Mouse (Mus musculus) right cerebral cortex, postnatal 4 days (tissue): ENCODE results near the gene Pak7.
"Not testable (repeated sequence)": the region's sequence is repeated elsewhere in the genome, so short reads cannot be mapped to it uniquely, and the experiment has no call there.

Experiments
- DNase-seq: peaks from one replicate; pipeline ENCODE4 v3.0.0-alpha.2; 2022

The Pak7 gene

DNA sequence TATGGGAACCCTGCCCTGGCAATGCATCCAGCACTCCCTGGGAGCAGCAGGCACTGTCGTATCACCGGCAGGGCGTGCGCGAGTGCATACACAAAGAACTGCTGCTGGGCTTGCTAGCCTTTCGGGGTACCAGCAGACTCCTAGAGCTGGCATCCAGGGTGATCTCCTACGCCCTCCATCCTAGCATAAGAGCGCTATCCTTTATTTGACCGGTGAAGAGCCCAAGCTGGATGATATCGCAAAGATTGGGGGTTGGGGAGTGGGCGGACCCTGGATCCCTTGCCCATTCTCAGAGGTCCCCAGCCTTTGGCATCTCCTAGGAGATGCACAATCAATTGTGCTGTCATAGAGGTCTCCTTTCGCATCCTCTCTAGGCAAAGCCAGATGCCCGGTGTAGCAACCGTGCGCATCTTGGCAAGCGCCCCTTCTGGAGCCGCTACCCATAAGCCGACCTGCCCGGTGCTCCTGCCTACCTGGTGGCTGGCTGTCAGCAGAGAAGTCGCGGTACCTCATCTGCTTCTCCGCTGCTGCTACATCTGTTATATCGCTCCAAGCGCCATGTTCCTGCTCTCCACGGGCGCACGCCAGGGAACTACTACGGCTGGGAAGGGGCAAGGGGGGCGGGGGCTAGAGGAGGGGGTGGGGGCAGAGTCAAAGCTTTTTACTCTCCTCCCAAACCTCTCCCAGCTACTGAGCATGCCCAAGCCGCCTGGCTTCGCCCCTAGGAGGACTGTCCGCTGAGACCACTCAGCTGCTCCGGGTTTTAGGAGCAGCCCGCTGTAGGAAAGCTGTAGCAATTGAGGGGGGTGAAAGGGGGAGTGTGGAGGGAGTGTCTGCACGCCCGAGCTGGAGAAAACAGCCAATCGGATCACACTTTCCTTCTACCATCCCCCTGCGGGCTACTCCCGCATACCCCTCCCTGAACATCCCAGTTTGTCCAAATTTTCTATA lies at the start of gene Pak7:
Gene Pak7 (minus strand): TSS at position 787 of the 951 bp plus-strand sequence.
- DNase-seq = peak; percentile 76

DNA sequence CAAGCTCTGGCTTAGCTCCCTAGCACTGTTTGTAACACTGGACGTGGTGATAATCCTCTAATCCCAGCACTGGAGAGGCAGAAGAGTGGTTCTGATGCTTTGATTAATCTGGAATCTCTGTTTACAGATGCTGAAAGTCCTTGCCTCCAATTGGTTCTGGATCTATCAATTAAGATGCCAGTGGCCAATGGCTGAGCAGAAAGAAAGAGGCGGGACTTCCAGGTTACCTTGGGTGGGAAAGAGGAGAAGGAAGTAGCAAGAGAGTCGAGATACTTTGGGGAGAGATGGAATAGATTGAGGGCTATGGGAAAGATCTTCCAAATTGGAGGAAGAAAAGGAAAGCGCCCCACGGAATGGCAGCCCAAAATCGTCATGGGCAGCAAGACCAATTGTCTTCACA lies 37.8 kb upstream of the Pak7 start:
- no peak for DNase-seq

DNA sequence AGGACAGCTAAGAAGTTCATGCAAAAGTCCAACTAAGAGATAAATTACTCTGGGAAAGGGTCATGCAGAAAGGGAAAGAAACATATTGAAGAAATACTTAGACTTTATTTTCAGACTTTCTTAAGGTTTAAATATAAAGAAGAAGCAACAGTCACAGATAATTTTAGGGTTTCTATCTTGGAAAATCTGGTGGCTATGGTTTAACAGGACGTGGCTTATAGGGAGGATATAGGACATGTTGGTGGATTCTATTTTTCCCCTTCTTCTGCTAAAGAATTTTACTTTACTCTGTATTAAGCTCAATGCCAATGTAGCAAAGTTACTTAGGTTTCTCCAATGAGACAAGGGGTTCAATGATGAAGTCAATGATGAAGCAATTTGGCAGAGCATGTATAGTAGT lies 31.8 kb upstream of the Pak7 start:
- DNase-seq = no peak

DNA sequence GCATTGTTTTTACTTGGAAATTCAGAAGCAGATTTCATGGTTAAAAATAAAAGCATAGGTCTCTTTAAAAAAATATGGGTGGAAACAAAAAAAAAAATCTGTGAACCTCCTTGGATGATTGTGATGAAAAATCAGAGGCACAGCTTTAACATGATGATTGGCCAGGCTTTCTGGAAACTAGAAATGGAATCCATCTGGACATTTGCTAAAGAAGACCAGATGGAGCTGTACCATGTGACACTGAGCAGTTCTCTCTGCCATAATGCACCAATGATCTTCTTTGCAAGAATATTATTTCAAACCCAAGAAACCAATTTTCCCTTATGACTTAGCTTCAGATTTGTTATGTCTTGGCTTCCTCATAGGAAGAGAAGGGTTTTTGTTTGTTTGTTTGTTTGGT lies 28.6 kb upstream of the Pak7 start:
- DNase-seq = no peak

DNA sequence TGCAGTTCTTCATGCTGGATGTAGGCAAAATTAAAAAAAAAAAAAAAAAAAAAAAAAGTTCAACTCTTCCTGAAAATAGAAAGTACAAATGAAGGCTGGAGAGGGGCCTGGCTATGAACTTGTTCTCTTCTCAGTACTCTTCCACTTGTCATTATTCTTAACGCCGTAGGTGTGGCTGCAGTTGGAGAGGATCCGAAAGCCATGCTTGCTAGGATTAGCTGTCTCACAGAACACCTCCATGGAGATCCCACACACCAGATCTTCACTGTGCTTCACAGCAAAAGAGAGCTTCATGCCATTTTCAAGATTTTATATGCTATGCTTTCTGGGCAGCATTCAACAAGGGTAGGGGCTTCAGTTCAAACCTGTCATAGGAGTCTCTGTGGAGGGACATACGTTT lies 14.8 kb upstream of the Pak7 start:
- DNase-seq = no peak

DNA sequence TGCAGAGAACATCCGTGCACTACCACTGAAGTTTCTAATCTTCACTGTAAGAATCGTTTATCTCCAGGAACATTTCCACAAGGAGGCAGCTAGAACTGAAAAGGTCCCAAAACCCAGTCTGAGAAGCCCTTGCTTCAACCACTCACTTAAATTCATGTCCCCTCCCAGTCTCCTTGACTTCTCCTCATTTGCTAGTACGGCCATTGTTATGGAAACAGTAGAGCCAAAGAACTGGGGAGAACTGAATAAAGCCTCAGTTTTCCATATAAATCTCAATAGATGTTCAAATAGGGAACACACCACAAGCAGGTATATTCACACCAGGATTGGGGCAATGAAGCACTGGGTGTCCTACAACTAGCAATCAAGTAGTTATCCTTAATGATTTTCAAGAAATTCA lies 12.4 kb downstream of the Pak7 start:
- no peak for DNase-seq

DNA sequence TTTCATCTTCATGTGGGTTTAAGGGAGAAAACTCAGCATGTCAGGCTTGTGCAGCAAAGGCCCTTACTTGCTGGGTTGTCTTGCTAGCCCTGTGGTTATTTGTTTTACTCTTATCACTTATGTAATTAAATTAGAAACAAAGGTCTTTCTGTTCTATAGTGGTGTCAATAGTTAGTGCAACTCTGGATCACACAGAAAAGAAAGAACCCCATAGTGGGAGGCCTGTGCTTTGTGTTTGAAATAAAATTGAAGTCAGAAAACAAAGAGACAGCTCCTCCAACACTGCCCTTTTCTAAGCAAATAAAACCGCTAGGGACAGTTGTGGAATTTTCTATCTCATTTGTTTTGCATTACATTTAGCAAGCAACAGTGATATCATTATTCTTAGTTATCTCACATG lies 15.4 kb downstream of the Pak7 start:
- no peak for DNase-seq

DNA sequence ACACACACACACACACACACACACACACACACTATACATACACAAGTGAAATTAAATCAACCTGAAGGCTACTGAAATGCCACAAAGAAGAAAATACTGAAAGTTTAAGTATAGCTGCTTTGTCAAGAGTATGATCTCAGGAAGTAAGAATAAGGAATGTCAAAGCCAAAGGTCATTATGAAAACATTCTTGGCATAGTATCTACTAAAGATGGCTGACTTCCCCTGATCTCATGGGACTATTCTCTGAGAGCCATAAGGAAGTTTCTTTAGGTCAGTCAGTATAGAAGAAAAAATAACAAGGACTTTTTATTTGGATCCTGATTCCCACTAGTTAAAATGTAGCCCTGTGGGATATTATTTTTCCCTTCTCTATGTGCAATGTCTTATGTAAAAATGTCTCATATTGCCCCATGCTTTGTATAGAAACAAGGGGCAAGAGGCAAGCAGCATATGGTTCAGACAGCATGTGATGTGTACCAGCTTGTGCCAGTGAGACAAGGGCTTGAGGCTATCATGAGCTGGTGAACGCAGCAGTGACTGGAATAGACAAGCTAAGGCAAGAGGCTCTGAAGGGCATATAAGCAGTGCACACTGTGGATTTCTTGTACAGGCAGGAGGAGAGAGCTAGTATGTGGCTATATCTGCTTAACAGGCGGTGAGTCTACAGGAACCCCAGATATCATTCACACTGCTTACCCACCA lies 36.2 kb downstream of the Pak7 start:
- DNase-seq = no peak

DNA sequence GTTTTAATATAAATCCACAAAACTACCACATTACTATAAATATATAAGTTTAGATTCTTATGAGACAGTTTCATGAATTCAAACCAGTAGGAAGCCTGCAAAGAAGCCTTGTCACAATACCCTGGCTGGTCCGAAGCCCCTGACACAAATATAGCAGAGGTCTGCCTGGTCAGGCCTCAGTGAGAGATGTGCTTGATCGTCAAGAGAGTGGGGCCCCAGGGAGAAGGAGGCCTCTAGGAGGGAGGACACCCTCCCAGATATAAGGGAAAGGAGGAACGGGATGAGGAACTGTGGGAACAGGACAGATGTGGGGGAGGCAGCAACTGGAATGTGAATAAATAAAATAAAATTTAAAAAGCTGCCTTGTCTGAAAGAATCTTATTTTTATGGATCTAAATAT lies 37.3 kb downstream of the Pak7 start:
- DNase-seq = no peak

DNA sequence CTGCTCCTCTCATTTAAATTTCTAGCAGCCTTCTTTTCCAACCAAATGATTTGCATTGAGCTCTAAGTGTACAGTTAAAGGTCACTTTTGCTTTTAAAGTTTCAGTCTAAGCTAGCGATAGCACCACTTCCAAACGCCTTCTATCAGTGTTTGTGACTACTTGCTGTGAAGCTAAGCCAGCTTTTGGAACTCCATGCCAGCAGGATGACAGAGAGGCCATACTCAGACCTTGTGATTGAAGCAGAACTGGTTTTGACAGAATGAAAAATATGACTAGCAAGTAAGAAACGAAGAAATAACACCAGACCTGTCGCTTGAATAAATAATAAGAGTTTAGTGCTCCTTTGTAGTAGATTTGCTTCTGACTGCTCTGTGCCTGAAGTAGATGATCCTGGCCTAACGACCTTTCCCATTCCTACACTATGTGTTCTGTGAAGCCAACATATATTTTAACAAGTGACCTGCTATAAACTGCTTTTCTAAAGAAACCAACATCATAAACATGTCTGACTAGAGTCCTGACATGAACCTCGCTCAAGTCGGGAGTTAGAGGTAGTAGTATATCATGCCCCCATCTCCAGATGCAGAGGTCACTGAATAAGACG lies 38.0 kb downstream of the Pak7 start:
- DNase-seq = no peak

DNA sequence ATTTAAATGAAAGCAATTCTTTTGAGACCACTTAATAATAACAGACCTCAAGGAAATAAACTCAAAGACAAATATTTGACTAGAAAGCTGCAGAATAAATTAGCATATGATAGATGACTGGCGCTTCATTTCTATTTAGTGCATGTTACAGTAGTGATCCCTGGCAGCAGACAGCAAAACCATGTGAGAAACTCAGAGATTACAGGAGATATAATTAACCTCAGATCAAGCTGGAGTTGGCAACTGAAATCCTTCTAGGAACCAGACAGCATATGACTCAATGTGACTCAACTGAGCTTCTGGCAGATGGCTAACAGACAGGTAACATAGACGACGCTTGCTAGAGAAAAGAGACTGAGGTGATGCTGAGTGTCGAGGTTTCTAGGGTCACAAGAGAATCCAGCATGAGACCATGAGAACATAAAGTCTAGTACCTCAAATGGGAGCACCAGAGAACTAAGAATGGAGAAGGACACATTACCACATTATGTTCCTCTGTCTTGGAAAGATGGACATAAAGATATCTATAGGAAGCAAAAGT lies 43.5 kb downstream of the Pak7 start:
- not testable (repeated sequence) for DNase-seq

DNA sequence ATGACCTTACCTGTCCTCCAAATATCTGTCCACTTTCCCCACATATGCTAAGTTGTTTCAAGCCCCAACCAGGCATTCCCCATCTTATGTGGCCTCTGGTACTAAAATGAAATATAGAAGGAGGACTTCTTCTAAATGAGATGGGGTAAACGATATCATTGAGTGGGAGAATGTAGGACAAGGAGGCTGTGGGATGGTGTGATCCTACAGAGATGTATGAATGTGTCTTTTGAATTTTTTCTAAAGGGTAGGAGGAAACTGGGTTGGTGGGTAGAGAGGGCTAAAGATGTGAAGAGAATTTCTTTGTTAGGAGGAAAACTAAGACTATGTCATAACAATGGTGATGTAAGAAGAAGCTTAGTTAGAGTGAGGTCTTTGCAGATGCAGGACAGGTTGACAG lies 57.8 kb downstream of the Pak7 start:
- DNase-seq = no peak

DNA sequence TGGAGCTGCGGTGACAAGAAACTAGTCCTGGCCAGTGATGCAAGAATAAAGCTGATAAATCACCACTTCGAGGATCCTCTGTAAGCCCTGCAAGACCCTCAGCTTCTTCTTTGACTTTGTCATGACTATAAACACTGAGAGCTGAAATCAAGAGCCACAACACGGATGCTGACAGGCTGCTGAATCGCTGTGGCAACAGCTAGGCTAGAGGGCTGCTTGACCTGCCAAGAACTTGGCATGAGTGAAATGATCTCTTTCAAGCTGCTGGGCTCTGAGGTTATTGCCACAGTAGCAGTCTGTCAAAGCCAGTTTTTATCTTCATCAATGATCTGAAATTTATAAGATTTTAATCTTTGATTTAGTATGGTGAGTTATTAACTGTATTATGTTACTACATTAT lies 62.1 kb downstream of the Pak7 start:
- DNase-seq = no peak

DNA sequence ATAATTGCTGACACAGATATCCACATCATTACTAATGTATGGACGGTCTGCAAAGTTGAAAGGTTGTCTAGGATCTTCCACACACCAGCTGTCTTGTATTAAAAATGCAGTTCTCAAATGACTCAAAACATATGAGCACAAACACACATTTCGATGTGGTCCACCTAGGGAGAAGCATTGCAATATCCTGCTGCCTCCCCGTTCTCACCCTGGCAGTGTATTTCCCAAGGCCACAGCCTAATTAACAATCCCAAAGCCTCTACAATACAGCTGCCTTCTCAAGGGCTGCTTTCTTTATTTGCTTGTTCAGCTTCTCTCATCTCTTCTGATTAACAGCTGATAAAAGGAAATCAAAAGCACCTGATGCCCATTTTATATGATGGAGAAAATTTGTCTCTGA lies 78.5 kb downstream of the Pak7 start:
- no peak for DNase-seq

DNA sequence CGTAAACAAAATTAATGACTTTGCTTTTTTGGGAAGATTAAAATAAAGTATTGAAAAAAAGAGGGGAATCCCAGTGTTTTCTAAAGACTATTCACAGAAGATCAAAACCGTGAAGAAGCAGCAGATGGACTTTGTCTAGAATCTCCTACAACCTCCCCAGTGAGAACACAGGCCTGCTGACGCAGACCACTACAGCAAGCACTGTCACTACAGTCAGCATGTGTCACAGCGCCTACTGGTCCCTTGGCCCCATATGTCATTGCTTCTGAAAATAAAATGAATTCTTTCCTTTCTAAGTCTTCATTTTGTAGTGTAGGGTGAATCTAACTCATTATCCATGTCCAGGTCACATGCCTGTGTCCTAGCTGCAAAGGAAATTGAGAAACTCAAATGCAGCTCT lies 79.0 kb downstream of the Pak7 start:
- DNase-seq = no peak

DNA sequence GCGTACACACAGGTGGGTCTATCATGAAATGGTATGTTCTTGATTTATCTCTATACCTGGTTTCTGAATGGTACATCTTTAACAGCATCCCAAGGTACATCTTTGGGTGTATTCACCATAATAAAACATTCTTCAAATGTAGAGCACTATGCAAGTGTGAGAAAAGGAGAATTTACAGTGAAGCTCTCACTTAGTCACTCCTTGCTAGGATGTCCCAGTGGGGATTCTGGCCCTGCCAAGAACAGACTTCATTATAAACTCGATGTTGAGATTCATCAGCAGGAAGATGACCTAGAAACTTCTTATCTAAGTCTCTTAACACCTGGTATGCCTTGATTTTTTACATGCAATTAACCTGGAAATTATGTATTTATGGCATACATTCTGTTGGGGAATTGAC lies 85.6 kb downstream of the Pak7 start:
- no peak for DNase-seq

DNA sequence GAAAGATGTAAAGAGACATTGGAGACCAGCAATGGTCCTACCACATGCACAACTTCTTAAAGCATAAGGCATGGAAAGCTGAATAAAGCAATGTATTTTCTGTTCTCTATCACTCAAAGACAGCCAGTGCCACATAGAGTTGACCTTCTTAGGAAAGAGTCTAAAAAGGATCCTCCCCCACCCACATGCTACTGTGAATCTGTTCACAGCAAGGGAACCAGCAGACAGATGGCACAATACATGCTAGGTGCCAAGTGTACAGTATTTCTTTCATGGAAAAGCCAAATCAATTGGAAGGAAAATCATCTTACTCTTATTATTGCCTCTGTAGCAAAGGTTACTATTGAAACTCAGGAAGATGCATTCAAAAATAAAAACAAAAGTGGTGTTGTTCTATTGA lies 86.4 kb downstream of the Pak7 start:
- no peak for DNase-seq

DNA sequence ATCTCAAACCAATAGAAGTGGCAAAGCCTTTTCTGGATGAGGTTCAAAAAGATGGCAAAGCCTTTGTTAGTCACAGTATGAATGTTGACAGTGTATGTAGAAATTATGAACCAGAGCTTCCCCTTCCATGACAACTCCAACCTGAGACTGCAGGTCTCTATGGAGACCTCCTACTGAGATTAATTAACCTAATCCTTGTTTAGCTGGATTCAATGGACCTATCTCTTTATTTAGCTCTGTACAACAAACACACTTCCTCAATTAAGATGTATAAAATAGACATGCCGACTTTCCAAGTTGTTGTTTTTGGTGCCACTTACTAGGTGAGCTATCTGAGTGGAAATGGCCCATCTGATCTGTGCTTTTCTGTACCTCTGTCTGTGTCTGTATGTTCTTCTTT lies 90.4 kb downstream of the Pak7 start:
- no peak for DNase-seq

DNA sequence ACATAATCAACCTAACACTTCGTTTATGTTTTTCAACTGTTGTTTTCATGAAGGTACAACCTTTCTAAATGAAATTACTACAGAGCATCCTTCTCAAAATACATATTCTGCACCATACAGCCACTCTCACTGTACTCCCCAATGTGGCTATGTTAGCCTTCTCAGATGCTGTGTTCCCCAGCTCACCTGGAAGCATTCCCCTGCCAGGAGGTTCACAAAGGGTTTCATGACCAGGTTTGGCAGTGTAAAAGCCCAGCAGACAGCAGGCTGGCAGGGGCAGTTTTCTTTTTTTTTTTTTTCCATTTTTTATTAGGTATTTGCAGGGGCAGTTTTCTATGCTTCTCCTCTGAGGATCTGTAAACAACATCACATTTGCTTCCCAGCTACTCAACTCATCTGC lies 105.7 kb downstream of the Pak7 start:
- DNase-seq = no peak

DNA sequence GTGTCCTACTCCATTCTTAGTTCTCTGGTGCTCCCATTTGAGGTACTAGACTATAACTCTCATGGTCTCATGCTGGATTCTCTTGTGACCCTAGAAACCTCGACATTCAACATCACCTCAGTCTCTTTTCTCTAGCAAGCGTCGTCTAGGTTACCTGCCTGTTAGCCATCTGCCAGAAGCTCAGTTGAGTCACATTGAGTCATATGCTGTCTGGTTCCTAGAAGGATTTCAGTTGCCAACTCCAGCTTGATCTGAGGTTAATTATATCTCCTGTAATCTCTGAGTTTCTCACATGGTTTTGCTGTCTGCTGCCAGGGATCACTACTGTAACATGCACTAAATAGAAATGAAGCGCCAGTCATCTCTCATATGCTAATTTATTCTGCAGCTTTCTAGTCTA lies 145.8 kb downstream of the Pak7 start:
- not testable (repeated sequence) for DNase-seq

DNA sequence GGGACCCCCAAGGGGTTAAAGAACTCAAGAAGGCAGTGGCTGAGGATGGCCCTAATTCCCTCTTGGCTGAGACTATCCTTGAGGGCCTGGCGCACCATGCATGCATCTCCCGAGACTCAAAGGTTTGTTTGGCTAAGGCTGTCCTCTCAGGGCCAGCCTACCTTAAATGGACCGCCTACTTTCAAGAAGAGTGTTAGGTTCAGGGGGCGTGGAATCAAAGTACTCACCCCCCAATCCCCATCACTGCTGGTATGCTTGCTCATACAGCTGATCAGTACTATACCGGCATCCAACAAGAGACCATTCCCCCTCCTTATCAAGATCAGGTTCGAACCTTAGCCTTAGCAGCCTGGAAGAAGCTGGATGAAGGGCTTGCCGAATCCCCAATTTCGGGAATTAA lies 156.5 kb downstream of the Pak7 start:
- no peak for DNase-seq

DNA sequence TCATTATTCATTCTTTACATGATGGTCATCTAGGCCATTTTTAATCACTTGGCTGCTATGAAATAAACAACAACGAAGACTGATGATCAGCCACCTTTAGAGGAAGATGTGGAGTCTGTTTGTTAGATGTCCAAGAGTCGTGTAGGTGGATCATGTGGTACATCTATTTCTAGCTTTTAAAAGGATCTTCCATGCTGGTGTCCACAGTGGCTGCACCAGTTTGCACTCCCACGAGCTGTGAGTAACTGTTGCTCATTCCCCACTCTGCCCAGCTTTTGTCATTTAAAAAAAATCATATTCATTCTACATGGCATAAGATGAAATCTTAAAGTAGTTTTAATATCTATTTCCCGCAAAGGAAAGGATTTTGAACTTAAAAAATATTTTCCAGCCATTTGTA lies 183.7 kb downstream of the Pak7 start:
- no peak for DNase-seq

DNA sequence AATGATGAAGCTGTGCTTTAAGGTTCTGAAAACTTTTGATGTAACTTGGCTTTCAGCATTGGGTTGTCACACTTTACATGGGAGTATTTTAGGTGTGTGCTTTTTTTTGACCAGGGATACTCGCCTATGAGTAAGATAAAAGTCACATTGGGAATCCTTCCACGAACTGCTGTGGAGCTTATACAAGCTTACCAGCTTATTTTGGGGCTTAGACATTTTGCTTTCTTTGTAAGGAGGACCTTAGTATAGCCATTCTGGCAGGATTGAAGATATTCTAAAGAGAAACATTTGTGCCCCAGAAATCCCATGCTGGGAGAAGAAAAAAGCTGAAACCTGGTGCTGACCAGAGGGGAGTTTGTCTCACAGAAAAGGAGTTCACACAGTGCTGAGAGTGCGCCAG lies 212.7 kb downstream of the Pak7 start:
- DNase-seq = no peak

DNA sequence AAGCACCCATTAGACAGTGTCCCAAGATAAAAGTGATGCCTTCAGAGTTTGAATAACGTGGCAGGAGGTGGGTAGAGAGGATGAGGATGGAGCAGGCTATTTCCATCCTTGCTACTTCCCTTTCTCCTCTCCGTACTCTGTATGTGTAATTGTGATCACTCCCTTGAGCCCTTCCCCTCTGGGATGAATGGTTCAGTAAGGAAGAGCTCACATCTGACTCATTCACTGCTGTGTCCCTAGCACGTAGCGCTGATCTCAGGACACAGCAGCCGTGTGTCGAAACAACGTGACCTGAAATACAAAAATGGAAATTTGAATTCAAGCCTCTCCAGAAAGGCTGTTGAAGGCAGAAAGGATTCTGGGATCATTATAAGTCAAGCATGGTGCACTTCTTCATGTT lies 237.0 kb downstream of the Pak7 start:
- no peak for DNase-seq
